30 mouse cellular contexts compared by ENCODE assay signal in the genomic region with DNA sequence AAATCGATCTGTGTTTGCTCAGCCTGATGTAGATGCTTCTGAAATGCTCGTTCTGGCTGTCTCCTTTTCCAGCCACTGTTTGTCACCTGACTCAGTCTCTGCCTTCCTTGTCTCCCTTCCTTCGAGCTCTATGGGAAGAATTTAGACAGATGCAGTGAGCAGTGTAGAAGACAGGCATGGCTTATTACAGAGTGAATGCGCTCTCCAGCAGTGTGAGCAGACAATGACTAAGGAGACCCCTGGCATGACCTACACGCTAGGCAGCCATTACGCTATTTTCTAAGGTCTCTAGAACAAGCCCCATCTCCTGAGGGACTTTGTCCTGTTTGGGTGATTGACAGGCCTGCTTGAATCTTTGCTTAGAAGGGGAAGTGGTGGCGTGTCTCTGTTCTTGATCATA. TPM values are rescaled to one million over a fixed set of nuclear protein-coding genes. Genes with fewer than 3 reads are reported as not detected.
DNase-seq lines count a peak whose midpoint lies in the region; ATAC-seq and TF ChIP-seq lines count a peak whose summit lies in the region.
"Had no signal": no experiment of that assay in that cellular context is flagged by ENCODE, and none has a peak within 500 bp of the region (broad histone marks: within the 10 kb centered on the region; RNA-seq: fewer than 3 reads in every experiment).

No protein-coding gene starts in this region.

- TF ChIP-seq CTCF in forebrain, postnatal 0 days (IDR thresholded peaks at IDR 0.05; ENCODE audit: low read depth): no peak
- TF ChIP-seq CTCF in midbrain, postnatal 0 days (IDR thresholded peaks at IDR 0.05): no peak

- no peak overlapping the region for H3K27ac ChIP-seq in forebrain, postnatal 0 days (ENCODE audit: low read depth, low read length)
- no peak overlapping the region for H3K27ac ChIP-seq in forebrain, embryonic 16.5 days (ENCODE audit: low read length)
- peak overlapping the region; percentile 64 for H3K27ac ChIP-seq in midbrain, embryonic 12.5 days (replicated peaks)
- no peak overlapping the region for H3K27ac ChIP-seq in midbrain, postnatal 0 days (ENCODE audit: low read depth, low read length)
- H3K27ac ChIP-seq in hindbrain, embryonic 14.5 days: peak overlapping the region; percentile 11; the same call in 1 of the 2 replicates
- no peak overlapping the region for H3K27ac ChIP-seq in midbrain, embryonic 15.5 days
- H3K27ac ChIP-seq: heart, embryonic 13.5 days; layer of hippocampus, adult 2 months had no signal

- no peak overlapping the region for H3K4me2 ChIP-seq in forebrain, postnatal 0 days (ENCODE audit: low read depth)
- H3K4me2 ChIP-seq in forebrain, embryonic 16.5 days (ENCODE audit: low read length): no peak overlapping the region
- no peak overlapping the region for H3K4me2 ChIP-seq in midbrain, embryonic 12.5 days (replicated peaks)
- H3K4me2 ChIP-seq in midbrain, postnatal 0 days (ENCODE audit: low read depth, low read length, poor library complexity, severe bottlenecking): no peak overlapping the region
- no peak overlapping the region for H3K4me2 ChIP-seq in hindbrain, embryonic 14.5 days (replicated peaks)
- no peak overlapping the region for H3K4me2 ChIP-seq in midbrain, embryonic 15.5 days
- H3K4me2 ChIP-seq: heart, embryonic 13.5 days had no signal

- H3K4me3 ChIP-seq in forebrain, postnatal 0 days (ENCODE audit: low read depth, low read length): no peak overlapping the region
- H3K4me3 ChIP-seq in forebrain, embryonic 16.5 days (replicated peaks; ENCODE audit: low read length): no peak overlapping the region
- H3K4me3 ChIP-seq in midbrain, embryonic 12.5 days: no peak overlapping the region
- no peak overlapping the region for H3K4me3 ChIP-seq in midbrain, postnatal 0 days (ENCODE audit: low read depth, low read length)
- H3K4me3 ChIP-seq in hindbrain, embryonic 14.5 days (replicated peaks; ENCODE audit: low read length): no peak overlapping the region
- H3K4me3 ChIP-seq in midbrain, embryonic 15.5 days: no peak overlapping the region
- H3K4me3 ChIP-seq: heart, embryonic 13.5 days; layer of hippocampus, adult 2 months had no signal

- H3K9ac ChIP-seq in forebrain, postnatal 0 days: no peak overlapping the region
- H3K9ac ChIP-seq in forebrain, embryonic 16.5 days (replicated peaks; ENCODE audit: low read depth, low read length): no peak overlapping the region
- no peak overlapping the region for H3K9ac ChIP-seq in midbrain, embryonic 12.5 days (replicated peaks)
- no peak overlapping the region for H3K9ac ChIP-seq in midbrain, postnatal 0 days (replicated peaks; ENCODE audit: low read length, poor library complexity, severe bottlenecking)
- H3K9ac ChIP-seq in hindbrain, embryonic 14.5 days: no peak overlapping the region
- no peak overlapping the region for H3K9ac ChIP-seq in midbrain, embryonic 15.5 days
- H3K9ac ChIP-seq: heart, embryonic 13.5 days had no signal

- ATAC-seq in forebrain, postnatal 0 days: 0 out of 2 replicates have a peak, but pooled peaks have one; percentile 16
- no peak for ATAC-seq in forebrain, embryonic 16.5 days
- peak; percentile 70 for ATAC-seq in midbrain, embryonic 12.5 days (ENCODE audit: low FRiP score, low read depth)
- ATAC-seq in midbrain, postnatal 0 days (ENCODE audit: low FRiP score): no peak
- 0 out of 2 replicates have a peak, but pooled peaks have one; percentile 21 for ATAC-seq in hindbrain, embryonic 14.5 days (ENCODE audit: low FRiP score)
- ATAC-seq in midbrain, embryonic 15.5 days (replicated peaks): peak; percentile 66; the same call in 1 of the 2 replicates
- ATAC-seq in megakaryocyte progenitor cell, adult 5-6 weeks (replicated peaks; ENCODE audit: poor library complexity): no peak

- no peaks in the 10 kb centered on the region for H3K9me3 ChIP-seq in forebrain, postnatal 0 days (ENCODE audit: low read length)
- no peaks in the 10 kb centered on the region for H3K9me3 ChIP-seq in forebrain, embryonic 16.5 days (ENCODE audit: control insufficient read depth, low read length)
- H3K9me3 ChIP-seq in midbrain, embryonic 12.5 days: no peaks in the 10 kb centered on the region
- no peaks in the 10 kb centered on the region for H3K9me3 ChIP-seq in midbrain, postnatal 0 days (ENCODE audit: low read length)
- no peaks in the 10 kb centered on the region for H3K9me3 ChIP-seq in hindbrain, embryonic 14.5 days (ENCODE audit: control insufficient read depth, low read length)
- H3K9me3 ChIP-seq in midbrain, embryonic 15.5 days: no peaks in the 10 kb centered on the region
- H3K9me3 ChIP-seq: heart, embryonic 13.5 days had no signal

- H3K27me3 ChIP-seq in forebrain, postnatal 0 days (ENCODE audit: insufficient read depth, low read length): no peaks in the 10 kb centered on the region
- H3K27me3 ChIP-seq in forebrain, embryonic 16.5 days (replicated peaks; ENCODE audit: control insufficient read depth, insufficient read depth, low read length): no peaks in the 10 kb centered on the region
- H3K27me3 ChIP-seq in midbrain, embryonic 12.5 days: 0 out of 2 replicates have a peak, but pooled peaks cover 4% of the 10 kb centered on the region
- H3K27me3 ChIP-seq in midbrain, postnatal 0 days (ENCODE audit: insufficient read depth, low read length): no peaks in the 10 kb centered on the region
- H3K27me3 ChIP-seq in hindbrain, embryonic 14.5 days (ENCODE audit: control insufficient read depth, insufficient read depth, low read length): no peaks in the 10 kb centered on the region
- no peaks in the 10 kb centered on the region for H3K27me3 ChIP-seq in midbrain, embryonic 15.5 days (replicated peaks)
- H3K27me3 ChIP-seq: CH12.LX; heart, embryonic 13.5 days had no signal

- DNase-seq in forebrain, postnatal 0 days: no peak
- DNase-seq in midbrain, postnatal 0 days (ENCODE audit: low spot score): no peak
- no peak for DNase-seq in hindbrain, embryonic 14.5 days (ENCODE audit: low spot score)
- no peak for DNase-seq in cerebellum, adult 11-12 months
- DNase-seq: adrenal gland, adult 2 months; B cell, adult 2 months; cerebellum, adult 18-20 months; cerebellum, postnatal 14 days; gastrocnemius, postnatal 14 days; heart, adult 18-20 months; heart, postnatal 14 days; kidney, adult 2 months; kidney, postnatal 14 days; lung, postnatal 4 days; right cerebral cortex, postnatal 25 days; spleen, adult 18-20 months had no signal

- H3K4me1 ChIP-seq in forebrain, postnatal 0 days (ENCODE audit: insufficient read depth): peaks cover 5% of the 10 kb centered on the region; the same call in 1 of the 2 replicates
- 0 out of 2 replicates have a peak, but pooled peaks cover 2% of the 10 kb centered on the region for H3K4me1 ChIP-seq in forebrain, embryonic 16.5 days (replicated peaks; ENCODE audit: control insufficient read depth, insufficient read depth, low read length)
- H3K4me1 ChIP-seq in midbrain, embryonic 12.5 days: peaks cover 8% of the 10 kb centered on the region; the same call in 1 of the 2 replicates
- H3K4me1 ChIP-seq in midbrain, postnatal 0 days (ENCODE audit: insufficient read depth, low read length): no peaks in the 10 kb centered on the region; the same call in 1 of the 2 replicates
- H3K4me1 ChIP-seq in hindbrain, embryonic 14.5 days (replicated peaks; ENCODE audit: control insufficient read depth, insufficient read depth, low read length): no peaks in the 10 kb centered on the region
- peaks cover 3% of the 10 kb centered on the region; the same call in 1 of the 2 replicates for H3K4me1 ChIP-seq in midbrain, embryonic 15.5 days
- H3K4me1 ChIP-seq: heart, embryonic 13.5 days had no signal

- H3K36me3 ChIP-seq in forebrain, postnatal 0 days (ENCODE audit: insufficient read depth): no peaks in the 10 kb centered on the region
- H3K36me3 ChIP-seq in forebrain, embryonic 16.5 days (ENCODE audit: control insufficient read depth, insufficient read depth): no peaks in the 10 kb centered on the region
- H3K36me3 ChIP-seq in midbrain, embryonic 12.5 days: no peaks in the 10 kb centered on the region
- H3K36me3 ChIP-seq in midbrain, postnatal 0 days (ENCODE audit: insufficient read depth, low read length): no peaks in the 10 kb centered on the region
- H3K36me3 ChIP-seq in hindbrain, embryonic 14.5 days (replicated peaks; ENCODE audit: control insufficient read depth, insufficient read depth): no peaks in the 10 kb centered on the region
- H3K36me3 ChIP-seq in midbrain, embryonic 15.5 days (replicated peaks): no peaks in the 10 kb centered on the region
- H3K36me3 ChIP-seq: G1E; heart, embryonic 13.5 days had no signal

- WGBS in forebrain, postnatal 0 days: 56% methylated on average over 7 of the region's 7 CpGs
- 46% methylated on average over 7 of the region's 7 CpGs for WGBS in forebrain, embryonic 16.5 days
- WGBS in midbrain, embryonic 12.5 days: 51% methylated on average over 7 of the region's 7 CpGs
- WGBS in midbrain, postnatal 0 days: 39% methylated on average over 7 of the region's 7 CpGs
- WGBS in hindbrain, embryonic 14.5 days: 43% methylated on average over 7 of the region's 7 CpGs
- WGBS in midbrain, embryonic 15.5 days: 39% methylated on average over 7 of the region's 7 CpGs

RNA-seq across cellular contexts. Expression of a gene that starts 20.7 kb away (rescaled TPM):
- not detected in 2 replicates for total RNA-seq in forebrain, postnatal 0 days (2014; rRNA removed)
- polyA plus RNA-seq in forebrain, postnatal 0 days (2015; fragmentation: Nextera tagmentation; extraction: Ambion mirVana): not detected in 2 replicates
- not detected in 2 replicates for polyA plus RNA-seq in forebrain, embryonic 16.5 days (2015; fragmentation: Nextera tagmentation; extraction: Ambion mirVana)
- polyA plus RNA-seq in midbrain, embryonic 12.5 days (2016; fragmentation: Nextera tagmentation; extraction: Ambion mirVana): not detected in 2 replicates
- total RNA-seq in midbrain, postnatal 0 days (2014; rRNA removed): not detected in 2 replicates
- polyA plus RNA-seq in midbrain, postnatal 0 days (2015; fragmentation: Nextera tagmentation; extraction: Ambion mirVana): not detected in 2 replicates
- 0.13 TPM in 1 of 2 replicates, not detected in the other for polyA plus RNA-seq in hindbrain, embryonic 14.5 days (2014; fragmentation: Nextera tagmentation; extraction: Ambion mirVana)
- 0.06 TPM in 1 of 2 replicates, not detected in the other for polyA plus RNA-seq in midbrain, embryonic 15.5 days (2015; fragmentation: Nextera tagmentation; extraction: Ambion mirVana)
- not detected in 2 replicates for total RNA-seq in megakaryocyte progenitor cell, adult 5-6 weeks (2015)
- not detected in 2 replicates for total RNA-seq in megakaryocyte progenitor cell, adult 5-6 weeks (2017)
- total RNA-seq: adrenal gland, adult 2 months; CH12.LX; G1E; gastrocnemius, postnatal 14 days; heart, adult 18-20 months; heart, postnatal 14 days; layer of hippocampus, adult 2 months; layer of hippocampus, postnatal 25 days; liver, adult 2 months had no signal
- polyA plus RNA-seq: adrenal gland, adult 2 months; G1E; heart, embryonic 13.5 days; kidney, adult 2 months; limb, embryonic 11.5 days; liver, adult 2 months; liver, embryonic 16.5 days; lung, embryonic 16.5 days; thymus, postnatal 0 days had no signal

RNA-seq across cellular contexts. Expression of a gene that starts 24.0 kb away (rescaled TPM):
- total RNA-seq in forebrain, postnatal 0 days (2014; rRNA removed): 0.08 TPM in 1 of 2 replicates, not detected in the other
- 0.06 TPM in 1 of 2 replicates, not detected in the other for polyA plus RNA-seq in forebrain, postnatal 0 days (2015; fragmentation: Nextera tagmentation; extraction: Ambion mirVana)
- 0.19 and 0.30 TPM in 2 replicates for polyA plus RNA-seq in forebrain, embryonic 16.5 days (2015; fragmentation: Nextera tagmentation; extraction: Ambion mirVana)
- polyA plus RNA-seq in midbrain, embryonic 12.5 days (2016; fragmentation: Nextera tagmentation; extraction: Ambion mirVana): not detected in 2 replicates
- 0.05 and 2.2 TPM in 2 replicates for total RNA-seq in midbrain, postnatal 0 days (2014; rRNA removed)
- 0.11 and 0.16 TPM in 2 replicates for polyA plus RNA-seq in midbrain, postnatal 0 days (2015; fragmentation: Nextera tagmentation; extraction: Ambion mirVana)
- polyA plus RNA-seq in hindbrain, embryonic 14.5 days (2014; fragmentation: Nextera tagmentation; extraction: Ambion mirVana): 0.30 TPM in 1 of 2 replicates, not detected in the other
- 0.05 and 0.08 TPM in 2 replicates for polyA plus RNA-seq in midbrain, embryonic 15.5 days (2015; fragmentation: Nextera tagmentation; extraction: Ambion mirVana)
- total RNA-seq in megakaryocyte progenitor cell, adult 5-6 weeks (2015): not detected in 2 replicates
- not detected in 2 replicates for total RNA-seq in megakaryocyte progenitor cell, adult 5-6 weeks (2017)
- total RNA-seq: gastrocnemius, postnatal 14 days had no signal
- polyA plus RNA-seq: adrenal gland, adult 2 months; G1E; liver, adult 2 months; liver, embryonic 16.5 days; thymus, postnatal 0 days had no signal

RNA-seq across cellular contexts. Expression of a gene that starts 49.2 kb away (rescaled TPM):
- total RNA-seq in forebrain, postnatal 0 days (2014; rRNA removed): 14.1 and 14.7 TPM in 2 replicates
- 6.5 and 9.2 TPM in 2 replicates for polyA plus RNA-seq in forebrain, postnatal 0 days (2015; fragmentation: Nextera tagmentation; extraction: Ambion mirVana)
- 19.5 and 22.6 TPM in 2 replicates for polyA plus RNA-seq in forebrain, embryonic 16.5 days (2015; fragmentation: Nextera tagmentation; extraction: Ambion mirVana)
- polyA plus RNA-seq in midbrain, embryonic 12.5 days (2016; fragmentation: Nextera tagmentation; extraction: Ambion mirVana): 35.9 and 37.8 TPM in 2 replicates
- total RNA-seq in midbrain, postnatal 0 days (2014; rRNA removed): 13.4 and 15.5 TPM in 2 replicates
- 8.3 and 9.3 TPM in 2 replicates for polyA plus RNA-seq in midbrain, postnatal 0 days (2015; fragmentation: Nextera tagmentation; extraction: Ambion mirVana)
- 16.2 and 19.5 TPM in 2 replicates for polyA plus RNA-seq in hindbrain, embryonic 14.5 days (2014; fragmentation: Nextera tagmentation; extraction: Ambion mirVana)
- polyA plus RNA-seq in midbrain, embryonic 15.5 days (2015; fragmentation: Nextera tagmentation; extraction: Ambion mirVana): 15.7 and 15.8 TPM in 2 replicates
- total RNA-seq in megakaryocyte progenitor cell, adult 5-6 weeks (2015): 10.2 and 17.1 TPM in 2 replicates
- 21.5 and 24.0 TPM in 2 replicates for total RNA-seq in megakaryocyte progenitor cell, adult 5-6 weeks (2017)

Comparison
In these comparisons a context has a peak if more than half of its experiments do, and no peak if none do; other contexts are left out.
1. ATAC-seq: peak in forebrain, postnatal 0 days (single experiment), midbrain, embryonic 12.5 days (single experiment), hindbrain, embryonic 14.5 days (single experiment) and midbrain, embryonic 15.5 days (single experiment); none in forebrain, embryonic 16.5 days (single experiment), midbrain, postnatal 0 days (single experiment) and megakaryocyte progenitor cell, adult 5-6 weeks (single experiment).
2. H3K27ac ChIP-seq: peak in midbrain, embryonic 12.5 days (single experiment) and hindbrain, embryonic 14.5 days (single experiment); none in forebrain, postnatal 0 days (single experiment), forebrain, embryonic 16.5 days (single experiment), midbrain, postnatal 0 days (single experiment) and midbrain, embryonic 15.5 days (single experiment).